ENCODE assay signal across 28 mouse cellular contexts in genomic region chr6:137897671-137898070, GRCm38 (mm10).
DNase-seq lines count a peak whose midpoint lies in the region; ATAC-seq and TF ChIP-seq lines count a peak whose summit lies in the region.
"Had no signal": no experiment of that assay in that cellular context is flagged by ENCODE, and none has a peak within 500 bp of the region (broad histone marks: within the 10 kb centered on the region; RNA-seq: fewer than 3 reads in every experiment).

No protein-coding gene starts in this region.

- H3K27me3 ChIP-seq in midbrain, embryonic 11.5 days (ENCODE audit: control insufficient read depth, insufficient read depth, low read length) = no peaks in the 10 kb centered on the region
- H3K27me3 ChIP-seq in midbrain, postnatal 0 days (ENCODE audit: insufficient read depth, low read length) = no peaks in the 10 kb centered on the region
- no peaks in the 10 kb centered on the region for H3K27me3 ChIP-seq in cerebellum, adult 2 months (ENCODE audit: control insufficient read depth, insufficient read depth, low read length)
- H3K27me3 ChIP-seq: forebrain, embryonic 13.5 days; heart, embryonic 15.5 days; kidney, embryonic 15.5 days; liver, embryonic 13.5 days; neural tube, embryonic 13.5 days had no signal

- no peak for TF ChIP-seq POLR2A in cerebellum, adult 2 months (IDR thresholded peaks at IDR 0.05; ENCODE audit: borderline replicate concordance, insufficient read depth, low read length)

- no peak overlapping the region for H3K4me2 ChIP-seq in midbrain, embryonic 11.5 days
- H3K4me2 ChIP-seq in midbrain, postnatal 0 days (ENCODE audit: low read depth, low read length, poor library complexity, severe bottlenecking) = no peak overlapping the region
- H3K4me2 ChIP-seq: forebrain, embryonic 13.5 days; heart, embryonic 15.5 days; kidney, embryonic 15.5 days; liver, embryonic 13.5 days; neural tube, embryonic 13.5 days had no signal

- H3K36me3 ChIP-seq in midbrain, embryonic 11.5 days (ENCODE audit: control insufficient read depth, insufficient read depth, low read length) = no peaks in the 10 kb centered on the region
- H3K36me3 ChIP-seq in midbrain, postnatal 0 days (ENCODE audit: insufficient read depth, low read length) = no peaks in the 10 kb centered on the region
- H3K36me3 ChIP-seq: heart, embryonic 10.5 days; heart, embryonic 15.5 days; kidney, embryonic 15.5 days; liver, embryonic 13.5 days; midbrain, embryonic 10.5 days; neural tube, embryonic 13.5 days had no signal

- no peak overlapping the region for H3K9ac ChIP-seq in midbrain, embryonic 11.5 days (ENCODE audit: low read length)
- no peak overlapping the region for H3K9ac ChIP-seq in midbrain, postnatal 0 days (replicated peaks; ENCODE audit: low read length, poor library complexity, severe bottlenecking)
- H3K9ac ChIP-seq: forebrain, embryonic 13.5 days; heart, embryonic 15.5 days; kidney, embryonic 15.5 days; liver, embryonic 13.5 days; neural tube, embryonic 13.5 days had no signal

- peak overlapping the region; percentile 65; the same call in 1 of the 2 replicates for H3K27ac ChIP-seq in layer of hippocampus, adult 2 months
- H3K27ac ChIP-seq in midbrain, embryonic 11.5 days (ENCODE audit: low read depth, low read length) = no peak overlapping the region
- H3K27ac ChIP-seq in midbrain, postnatal 0 days (ENCODE audit: low read depth, low read length) = no peak overlapping the region
- no peak overlapping the region for H3K27ac ChIP-seq in cerebellum, adult 2 months (ENCODE audit: insufficient read depth, low read length)
- H3K27ac ChIP-seq: forebrain, embryonic 13.5 days; heart, embryonic 10.5 days; heart, embryonic 15.5 days; kidney, embryonic 15.5 days; liver, embryonic 13.5 days; midbrain, embryonic 10.5 days; neural tube, embryonic 13.5 days had no signal

- H3K4me3 ChIP-seq in layer of hippocampus, adult 2 months = no peak overlapping the region
- H3K4me3 ChIP-seq in midbrain, embryonic 11.5 days (ENCODE audit: low read depth, low read length) = no peak overlapping the region
- H3K4me3 ChIP-seq in midbrain, postnatal 0 days (ENCODE audit: low read depth, low read length) = no peak overlapping the region
- no peak overlapping the region for H3K4me3 ChIP-seq in cerebellum, adult 2 months (replicated peaks; ENCODE audit: insufficient read depth, low read depth, low read length)
- H3K4me3 ChIP-seq: forebrain, embryonic 13.5 days; heart, embryonic 10.5 days; heart, embryonic 15.5 days; kidney, embryonic 15.5 days; liver, embryonic 13.5 days; midbrain, embryonic 10.5 days; neural tube, embryonic 13.5 days had no signal

- ATAC-seq in midbrain, embryonic 11.5 days (ENCODE audit: low FRiP score) = no peak
- no peak for ATAC-seq in midbrain, postnatal 0 days (ENCODE audit: low FRiP score)
- ATAC-seq: CD4-positive, CD25-positive, alpha-beta regulatory T cell, adult 4 months; forebrain, embryonic 13.5 days; hindbrain, embryonic 16.5 days; midbrain, embryonic 16.5 days had no signal

- no peaks in the 10 kb centered on the region for H3K9me3 ChIP-seq in midbrain, embryonic 11.5 days (ENCODE audit: control insufficient read depth, low read length)
- no peaks in the 10 kb centered on the region for H3K9me3 ChIP-seq in midbrain, postnatal 0 days (ENCODE audit: low read length)
- H3K9me3 ChIP-seq: forebrain, embryonic 13.5 days; heart, embryonic 10.5 days; heart, embryonic 15.5 days; kidney, embryonic 15.5 days; liver, embryonic 13.5 days; midbrain, embryonic 10.5 days; neural tube, embryonic 13.5 days had no signal

- no peak for TF ChIP-seq CTCF in layer of hippocampus, adult 2 months (conservative IDR thresholded peaks at IDR 0.05)
- no peak for TF ChIP-seq CTCF in midbrain, postnatal 0 days (IDR thresholded peaks at IDR 0.05)
- no peak for TF ChIP-seq CTCF in cerebellum, adult 2 months (IDR thresholded peaks at IDR 0.05; ENCODE audit: borderline replicate concordance, insufficient read depth, low read depth, low read length)

- no peaks in the 10 kb centered on the region for H3K4me1 ChIP-seq in midbrain, embryonic 11.5 days (ENCODE audit: control insufficient read depth, insufficient read depth, low read length)
- H3K4me1 ChIP-seq in midbrain, postnatal 0 days (ENCODE audit: insufficient read depth, low read length) = no peaks in the 10 kb centered on the region
- H3K4me1 ChIP-seq in cerebellum, adult 2 months (ENCODE audit: control insufficient read depth, insufficient read depth, low read length) = no peaks in the 10 kb centered on the region
- H3K4me1 ChIP-seq: forebrain, embryonic 13.5 days; heart, embryonic 10.5 days; heart, embryonic 15.5 days; kidney, embryonic 15.5 days; liver, embryonic 13.5 days; midbrain, embryonic 10.5 days; neural tube, embryonic 13.5 days had no signal

- DNase-seq in layer of hippocampus, adult 2 months (ENCODE audit: low spot score in 2 of 2) = no peak
- DNase-seq in layer of hippocampus, postnatal 25 days (ENCODE audit: extremely low spot score in 1 of 2, low spot score in 1 of 2) = no peak
- DNase-seq in midbrain, embryonic 11.5 days (ENCODE audit: low spot score, missing footprints) = peak; percentile 65
- no peak for DNase-seq in midbrain, postnatal 0 days (ENCODE audit: low spot score)
- DNase-seq in adrenal gland, postnatal 25 days = peak; percentile 2
- peak; percentile 31 for DNase-seq in telencephalon, adult 2 months (ENCODE audit: low read depth, low spot score)
- no peak for DNase-seq in cerebellum, adult 2 months
- DNase-seq: cerebellum, adult 11-12 months; cerebellum, postnatal 25 days; gastrocnemius, postnatal 25 days; heart, adult 11 months; kidney, adult 18-20 months; kidney, postnatal 25 days; left cerebral cortex, postnatal 4 days; liver, embryonic 13.5 days; retina, postnatal 1 day; spleen, adult 18-20 months; thymus, adult 18-20 months; thymus, postnatal 25 days had no signal

Comparison
In these comparisons a context has a peak if more than half of its experiments do, and no peak if none do; other contexts are left out.
1. DNase-seq: peak in midbrain, embryonic 11.5 days (single experiment), adrenal gland, postnatal 25 days (single experiment) and telencephalon, adult 2 months (single experiment); none in layer of hippocampus, adult 2 months (0 of 2), layer of hippocampus, postnatal 25 days (0 of 2), midbrain, postnatal 0 days (single experiment) and cerebellum, adult 2 months (0 of 2).